Mouse (Mus musculus) cerebellum, postnatal 36 days (tissue): Measurements from ENCODE around the gene Il1r2.

Experiments
- DNase-seq, 2 experiments: peaks; one replicate each; pipeline ENCODE4 v3.0.0; 2021 to 2022; ENCODE audit warnings: mixed read lengths in 2 of 2

Il1r2 gene

DNA sequence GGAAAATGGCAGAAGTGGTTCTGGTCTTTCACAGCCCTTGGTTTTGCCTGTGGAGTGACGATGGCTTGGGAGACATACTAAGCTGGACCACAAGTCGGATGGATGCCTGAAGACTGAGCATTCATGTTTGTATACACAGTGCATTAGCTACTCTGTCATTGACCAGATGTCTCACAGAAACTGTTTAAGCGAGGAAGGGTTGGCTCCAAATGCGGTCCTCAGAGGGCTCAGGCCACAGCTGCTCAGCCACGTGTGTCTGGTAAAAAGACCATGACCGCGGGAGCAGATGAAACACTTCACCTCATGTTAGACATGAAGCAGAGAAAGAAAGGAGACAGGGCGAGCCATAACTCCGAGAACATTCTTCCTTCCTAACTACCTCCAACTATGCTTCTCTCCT lies 12.5 kb upstream of the Il1r2 start:
- DNase-seq = no peak

GRCm38 (mm10) chr1:40063409-40063808 lies 10.5 kb upstream of the Il1r2 start:
- DNase-seq = no peak

- DNase-seq = no peak
Observed at GRCm38 (mm10) chr1:40064508-40064907, 9.4 kb upstream of the Il1r2 start.

GRCm38 (mm10) chr1:40072558-40072957 lies 1.3 kb upstream of the Il1r2 start:
- DNase-seq = no peak

DNA sequence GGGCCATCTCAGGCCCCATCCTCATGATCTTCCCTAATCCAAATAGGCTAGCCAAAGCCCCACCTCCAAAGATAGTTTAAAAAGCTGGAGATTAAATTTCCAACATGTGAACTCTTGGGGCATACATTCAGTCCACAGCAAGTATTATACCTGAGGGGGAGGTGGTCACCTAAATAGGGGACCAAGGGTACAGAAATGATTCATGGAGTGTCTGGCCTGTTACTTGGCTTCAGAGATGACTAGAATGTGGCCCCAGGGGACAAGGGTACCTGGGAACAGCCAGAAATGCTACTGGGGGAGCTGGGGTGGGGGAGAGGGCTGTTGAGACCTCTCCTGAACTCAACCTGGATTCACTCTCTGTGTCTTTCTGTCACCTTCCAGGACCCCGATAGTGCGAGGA lies 3.4 kb downstream of the Il1r2 start:
- no peak for DNase-seq

DNA sequence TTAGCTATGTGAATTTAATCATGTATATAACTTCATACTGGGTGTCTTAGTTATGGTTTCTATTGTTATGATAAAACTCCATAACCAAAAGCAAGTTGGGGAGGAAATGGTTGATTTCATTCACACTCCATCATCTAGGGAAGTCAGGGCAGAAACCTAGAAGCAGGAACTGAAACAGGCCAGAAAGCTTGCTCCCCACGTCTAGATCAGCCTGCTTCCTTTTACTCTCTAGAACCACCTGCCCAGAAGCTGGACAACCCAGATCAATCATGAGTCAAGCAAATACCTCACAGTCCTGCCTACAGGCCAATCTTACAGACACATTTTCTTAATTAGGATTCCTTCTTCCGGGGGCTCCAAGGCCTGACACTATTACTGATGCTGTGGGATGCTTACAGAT lies 7.2 kb downstream of the Il1r2 start:
- DNase-seq = no peak

- no peak for DNase-seq
Observed at GRCm38 (mm10) chr1:40084386-40084785, 10.5 kb downstream of the Il1r2 start.

GRCm38 (mm10) chr1:40085403-40086182 lies 11.7 kb downstream of the Il1r2 start:
- DNase-seq = peak; percentile 74 to 79

- DNase-seq = no peak
Observed at GRCm38 (mm10) chr1:40091160-40091559, 17.3 kb downstream of the Il1r2 start.

- DNase-seq = no peak
Observed at GRCm38 (mm10) chr1:40092541-40092940, 18.7 kb downstream of the Il1r2 start.

DNA sequence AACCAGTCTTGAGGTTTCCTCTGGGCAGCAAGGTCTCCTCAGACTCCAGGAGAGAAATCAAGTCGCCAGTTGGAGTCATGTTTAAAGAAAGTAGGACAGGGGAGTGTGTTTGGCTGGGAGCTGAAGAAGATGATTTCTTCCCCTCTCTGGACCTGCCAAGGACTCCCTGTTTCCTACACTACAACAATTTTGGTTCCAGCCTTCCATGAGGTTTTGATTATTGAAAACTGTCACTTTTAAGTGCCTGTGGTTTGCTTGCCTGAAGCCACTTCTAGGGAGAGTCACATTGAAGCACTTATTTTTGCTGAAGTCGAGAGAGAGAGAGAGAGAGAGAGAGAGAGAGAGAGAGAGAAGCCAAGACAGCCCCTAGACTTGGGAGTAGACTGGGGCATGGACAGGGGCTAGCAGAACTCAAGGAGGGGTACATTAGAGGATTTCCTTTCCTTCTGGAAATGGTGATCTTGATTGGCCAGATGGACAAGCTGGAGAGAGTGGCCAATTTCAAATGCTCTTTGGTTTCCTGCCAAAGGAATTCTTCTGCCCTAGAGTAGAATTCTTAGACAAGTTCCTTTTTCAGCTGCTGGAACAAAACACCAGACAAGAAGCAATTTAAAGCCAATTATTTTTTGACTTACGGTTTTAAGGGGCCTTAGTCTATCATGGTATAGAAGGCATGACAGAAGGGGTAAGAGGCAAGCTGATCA lies 20.9 kb downstream of the Il1r2 start:
- no peak for DNase-seq

GRCm38 (mm10) chr1:40095585-40095984 lies 21.7 kb downstream of the Il1r2 start:
- peak in 1 of 2 experiments; percentile 8 for DNase-seq

DNA sequence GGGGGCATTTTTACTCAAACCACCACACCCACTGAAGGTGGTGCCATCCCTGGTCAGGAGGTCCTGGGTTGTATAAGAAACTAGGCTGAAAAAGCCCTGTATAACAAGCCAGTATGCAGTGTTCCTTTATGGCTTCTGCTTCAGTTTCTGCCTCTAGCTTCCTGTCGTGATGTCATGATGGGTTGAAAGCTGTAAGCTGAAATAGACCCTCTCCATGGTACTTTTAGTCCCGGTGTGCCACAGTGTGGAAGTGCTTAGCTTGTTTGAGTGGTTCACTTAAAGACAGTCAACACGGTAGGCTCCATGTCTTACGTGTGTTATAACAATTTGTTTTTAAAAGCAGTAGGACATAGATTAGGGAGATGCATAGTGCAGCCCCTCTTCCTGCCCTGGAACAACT lies 32.4 kb downstream of the Il1r2 start:
- DNase-seq = no peak

DNA sequence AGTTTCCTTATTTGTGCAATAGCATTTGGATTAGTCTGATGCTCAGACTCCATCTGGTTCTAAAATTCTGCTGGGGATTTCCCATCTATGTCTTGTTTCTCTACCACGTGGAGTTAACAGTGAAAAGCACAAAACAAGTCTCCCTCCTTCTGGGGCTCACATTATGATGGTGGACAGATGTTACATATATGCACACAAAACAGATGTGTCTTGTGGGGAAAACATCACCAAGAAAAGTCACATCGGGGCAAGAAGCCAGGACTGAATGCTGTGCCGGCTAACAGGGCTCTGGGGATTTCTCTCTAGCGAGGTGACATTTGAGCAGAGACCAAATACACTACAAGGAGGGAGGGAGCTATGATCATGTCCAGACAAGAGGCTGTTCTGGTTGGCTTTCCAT lies 32.8 kb downstream of the Il1r2 start:
- no peak for DNase-seq

DNA sequence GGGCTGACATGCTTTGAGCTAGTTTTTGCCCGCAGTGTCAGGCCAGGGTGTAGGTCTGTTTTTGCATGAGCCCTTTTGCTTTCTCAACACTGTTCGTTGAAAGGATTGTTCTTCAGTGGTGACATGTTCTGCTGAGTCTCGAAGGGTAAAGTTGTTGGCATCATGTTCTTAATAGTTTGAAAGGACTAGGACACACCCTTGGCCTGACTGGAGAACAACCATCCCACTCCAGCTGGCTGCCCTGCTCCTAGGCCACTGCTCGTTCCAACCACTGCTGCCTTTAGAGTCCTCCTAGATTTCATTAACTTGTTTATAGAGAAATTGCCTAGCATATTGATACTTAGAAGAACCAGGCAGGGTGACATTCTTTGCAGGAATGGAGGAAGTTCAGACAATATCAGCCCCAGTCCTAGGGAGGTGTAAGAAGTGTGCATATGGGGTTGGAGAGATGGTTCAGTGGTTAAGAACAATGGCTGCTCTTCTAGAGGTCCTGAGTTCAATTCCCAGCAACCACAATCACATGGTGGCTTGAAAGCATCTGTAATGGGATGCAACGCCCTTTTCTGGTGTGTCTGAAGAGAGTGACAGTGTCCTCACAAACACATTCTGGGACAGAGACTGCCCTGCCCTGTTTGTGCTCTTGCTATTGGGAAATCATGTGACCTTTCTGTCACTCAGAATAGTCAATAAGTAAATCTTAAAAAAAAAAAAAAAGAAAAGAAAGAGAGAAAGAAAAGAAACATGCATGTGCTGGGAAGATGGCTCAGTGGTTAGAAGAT lies 34.3 kb downstream of the Il1r2 start:
- no peak for DNase-seq

DNA sequence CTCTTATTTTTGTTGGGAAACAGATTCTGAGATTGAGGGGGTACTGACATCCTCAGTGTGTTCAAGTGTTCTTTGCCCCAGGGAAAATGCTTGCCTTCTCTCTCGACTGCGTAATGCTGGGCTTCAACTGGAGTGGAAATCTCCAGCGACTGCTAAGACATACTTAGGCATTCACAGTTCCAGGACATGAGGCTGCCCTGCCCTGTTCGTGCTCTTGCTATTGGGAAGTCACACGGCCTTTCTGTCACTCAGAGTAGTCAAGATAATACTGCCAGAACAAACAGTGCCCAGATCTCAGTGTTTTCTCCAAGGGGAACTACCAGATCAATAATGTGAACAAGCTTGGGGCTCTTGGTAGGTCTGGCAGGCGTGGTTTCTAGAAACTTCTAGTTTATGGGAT lies 35.9 kb downstream of the Il1r2 start:
- DNase-seq = no peak

- DNase-seq = peak in 1 of 2 experiments; percentile 24
Observed at GRCm38 (mm10) chr1:40115271-40115670, 41.4 kb downstream of the Il1r2 start.

GRCm38 (mm10) chr1:40116422-40116821 lies 42.5 kb downstream of the Il1r2 start:
- DNase-seq = peak; percentile 63 to 69

DNA sequence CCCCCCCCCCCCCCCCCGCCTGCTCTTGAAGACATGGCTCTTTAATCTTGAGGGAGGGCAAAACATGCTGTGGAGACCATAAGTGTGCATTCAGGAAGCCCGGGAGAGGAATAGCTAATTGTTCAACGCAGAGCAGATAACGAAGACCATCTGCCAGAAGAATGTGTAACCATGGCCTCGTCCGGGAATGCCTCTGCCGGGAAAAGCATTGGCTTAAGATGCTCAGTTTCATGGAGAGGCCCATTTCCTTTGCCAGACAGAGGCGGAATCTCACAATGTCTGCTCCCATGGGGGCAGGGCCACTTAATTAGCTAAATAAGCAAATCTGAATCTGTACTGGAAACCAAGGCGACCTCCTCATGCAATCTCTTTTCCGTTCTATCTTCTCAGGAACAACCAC lies 43.7 kb downstream of the Il1r2 start:
- no peak for DNase-seq

- DNase-seq = no peak
Observed at GRCm38 (mm10) chr1:40124237-40124636, 50.4 kb downstream of the Il1r2 start.

- DNase-seq = no peak
Observed at GRCm38 (mm10) chr1:40128481-40128880, 54.6 kb downstream of the Il1r2 start.

DNA sequence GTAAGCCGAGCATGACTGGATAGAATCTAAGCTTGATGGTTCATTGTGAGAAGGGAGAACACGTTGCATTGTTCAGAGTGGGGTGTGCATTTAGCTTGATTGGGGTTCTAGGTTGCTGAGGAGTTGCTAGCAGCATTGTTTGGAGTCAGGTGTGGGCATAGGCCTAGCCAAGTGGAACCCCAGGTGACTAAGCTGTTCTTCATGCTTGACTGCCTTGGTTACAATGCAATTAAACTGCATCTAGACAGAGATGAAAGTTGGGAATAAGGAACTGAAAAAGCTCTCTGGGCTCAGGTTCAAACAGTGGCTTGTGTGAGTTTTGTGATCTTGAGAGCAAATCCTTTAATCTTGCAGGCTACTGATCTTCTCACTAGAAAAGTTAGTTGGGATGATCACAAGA lies 55.4 kb downstream of the Il1r2 start:
- no peak for DNase-seq

GRCm38 (mm10) chr1:40131631-40132030 lies 57.8 kb downstream of the Il1r2 start:
- no peak for DNase-seq

GRCm38 (mm10) chr1:40132721-40133120 lies 58.8 kb downstream of the Il1r2 start:
- no peak for DNase-seq
